Mouse (Mus musculus): ENCODE data around the gene Nedd4.

DNA sequence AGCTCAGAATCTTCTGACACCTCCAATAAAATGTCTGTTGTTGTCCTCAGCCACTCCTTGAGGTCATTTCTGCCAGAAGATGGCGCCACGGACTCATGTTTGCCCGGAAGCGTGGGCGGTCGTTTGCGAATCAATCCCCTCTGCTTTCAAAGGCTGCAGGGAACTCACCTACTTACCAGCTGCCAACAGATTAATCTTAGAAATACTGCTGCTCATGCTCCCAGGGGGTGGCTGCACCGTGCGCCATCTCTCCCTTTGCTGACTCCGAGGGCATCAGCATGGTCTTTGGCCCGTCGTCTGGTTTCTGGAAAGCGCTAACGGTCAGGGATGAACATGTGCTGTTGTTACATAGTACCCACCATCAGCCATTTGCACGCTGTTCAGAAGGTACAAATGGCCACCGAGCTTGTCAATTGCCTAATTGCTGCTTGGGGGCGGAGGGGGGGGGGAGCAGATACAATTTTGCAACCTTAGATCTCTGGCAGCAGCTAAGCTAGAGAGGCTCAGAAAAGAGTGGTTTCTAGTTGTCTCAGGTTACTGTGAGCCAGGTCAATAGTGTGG, 104.7 kb downstream of the Nedd4 start:
- TF ChIP-seq CTCF (IDR thresholded peaks at IDR 0.05; ENCODE audit: borderline replicate concordance, insufficient read depth, low read depth, low read length): peak; percentile 70
- no peak for TF ChIP-seq POLR2A (IDR thresholded peaks at IDR 0.05; ENCODE audit: borderline replicate concordance, insufficient read depth, low read length)
